Mouse (Mus musculus): Measurements from ENCODE around the gene Kctd21. TPM values are rescaled to one million over a fixed set of nuclear protein-coding genes. Genes with fewer than 3 reads are reported as not detected.
A peak's percentile ranks its signal among the peaks of the same experiment; 100 is the strongest.

Kctd21 gene
- total RNA-seq (2012; rRNA removed) (0.23 and 0.36 TPM in 2 replicates), polyA plus RNA-seq (2012; ENCODE audit: insufficient read depth in 1 of 2, insufficient read length in 2 of 2, low read depth in 1 of 2, low replicate concordance in 2 of 2, missing spikeins in 1 of 2) (1 to 10 TPM in 1 of 2 experiments, not detected in 1; 1.2 TPM)

DNA sequence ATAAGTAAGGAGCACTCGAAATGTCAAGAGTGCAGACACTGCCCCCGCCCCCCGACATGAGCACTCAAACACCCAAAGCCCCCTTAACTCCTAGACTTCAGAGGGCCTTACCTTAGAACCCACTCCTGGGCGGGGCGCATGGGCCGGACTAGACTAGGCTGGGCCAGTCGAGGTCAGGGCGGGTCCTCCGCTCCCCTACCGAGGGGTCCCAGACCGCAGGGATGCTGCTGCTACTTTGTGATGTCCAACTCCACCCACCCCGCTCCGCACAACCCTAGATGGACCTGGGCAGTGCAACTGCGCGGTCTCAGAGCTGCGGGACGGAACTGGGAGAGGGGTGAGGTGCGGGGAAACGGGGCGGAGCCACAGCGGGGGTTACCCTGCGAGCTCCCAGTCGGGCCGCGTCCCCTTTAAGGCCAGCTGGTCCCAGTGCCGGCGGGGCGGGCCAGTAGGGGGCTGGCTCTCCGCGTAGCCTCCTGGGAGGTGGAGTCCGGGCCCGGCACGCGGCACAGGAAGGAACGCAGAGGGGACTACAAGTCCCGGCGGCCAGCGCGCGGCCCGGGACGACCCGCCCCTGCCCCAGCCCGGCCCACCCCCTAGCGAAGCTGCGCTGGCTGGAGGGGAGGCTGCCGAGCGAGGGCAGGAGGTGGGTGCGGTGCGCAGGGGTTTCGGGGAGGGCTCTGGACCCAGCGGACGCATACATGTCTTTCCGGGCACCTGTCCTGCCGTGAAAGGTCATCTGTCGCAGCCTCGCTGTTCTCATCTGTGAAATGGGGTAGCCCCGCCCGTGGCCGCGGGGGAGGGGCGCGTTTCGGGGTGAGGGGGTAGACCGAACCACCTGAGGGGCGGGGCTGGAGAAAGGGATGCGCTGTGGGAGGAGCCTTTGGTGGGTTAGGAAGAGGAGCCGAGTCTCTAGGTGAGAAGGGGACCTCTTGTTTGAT lies at the start of gene Kctd21, which contains the start of gene Usp35:
Gene Kctd21, plus strand, starts transcription at position 602 of the 941 bp plus-strand sequence.
Gene Usp35, minus strand, starts transcription at position 295 of the 941 bp plus-strand sequence.
- peak within 1 kb of the TSS; percentile 64 for H3K9ac ChIP-seq (ENCODE audit: control insufficient read depth, low read depth, low read length, poor library complexity, severe bottlenecking)
- H3K27ac ChIP-seq (ENCODE audit: control insufficient read depth, low read depth, low read length), result no peak within 1 kb of the TSS
- H3K4me1 ChIP-seq (ENCODE audit: control insufficient read depth in 1 of 2, insufficient read depth in 2 of 2, low read length in 2 of 2), result peaks cover 6 to 23% of the 10 kb centered on the region in 2 experiments
- no peaks in the 10 kb centered on the region for H3K27me3 ChIP-seq (ENCODE audit: control insufficient read depth in 1 of 2, insufficient read depth in 2 of 2, low read length in 2 of 2)
- DNase-seq (ENCODE audit: low read depth, low spot score), result peak; percentile 97
- peaks cover 0 to 13% of the 10 kb centered on the region in 2 experiments; a peak in 2 of 4 replicates for H3K36me3 ChIP-seq (ENCODE audit: control insufficient read depth in 1 of 2, insufficient read depth in 2 of 2, low read length in 2 of 2)
- H3K79me2 ChIP-seq (ENCODE audit: control insufficient read depth, insufficient read depth, low read length, poor library complexity), result no peaks in the 10 kb centered on the region
- peak within 1 kb of the TSS; percentile 91 to 96 for H3K4me3 ChIP-seq (ENCODE audit: control insufficient read depth in 1 of 2, insufficient read depth in 1 of 2, low read depth in 2 of 2, low read length in 2 of 2)
- TF ChIP-seq USF1 (IDR thresholded peaks at IDR 0.05; ENCODE audit: low read depth, low read length) (0 out of 2 replicates have a peak, but pooled peaks have one; percentile 24), MEF2A (IDR thresholded peaks at IDR 0.05; ENCODE audit: extremely low read depth, insufficient replicate concordance, low read depth, low read length, poor library complexity, severe bottlenecking) (no peak), MAZ (IDR thresholded peaks at IDR 0.05; ENCODE audit: low read depth, low read length) (peak; percentile 77; the same call in 1 of the 2 replicates), MAX (IDR thresholded peaks at IDR 0.05; ENCODE audit: low read length) (peak; percentile 45; the same call in 1 of the 2 replicates), RCOR1 (IDR thresholded peaks at IDR 0.05; ENCODE audit: low read depth, low read length) (no peak), CTCF (IDR thresholded peaks at IDR 0.05 in 2 of 3, conservative IDR thresholded peaks at IDR 0.05 in 1 of 3; ENCODE audit: control insufficient read depth in 1 of 3, insufficient read depth in 1 of 3, low read depth in 2 of 3, low read length in 3 of 3, poor library complexity in 1 of 3, severe bottlenecking in 1 of 3) (no peak), UBTF (IDR thresholded peaks at IDR 0.05; ENCODE audit: borderline replicate concordance, insufficient read depth, low read depth, low read length) (no peak), TAL1 (IDR thresholded peaks at IDR 0.05; ENCODE audit: low read length) (no peak), SIN3A (IDR thresholded peaks at IDR 0.05; ENCODE audit: low read length) (peak; percentile 97), NELFE (IDR thresholded peaks at IDR 0.05; ENCODE audit: low read depth, low read length) (peak; percentile 2; the same call in 1 of the 2 replicates), ZNF384 (IDR thresholded peaks at IDR 0.05; ENCODE audit: low read depth, low read length) (no peak), POLR2A (IDR thresholded peaks at IDR 0.05; ENCODE audit: control insufficient read depth in 1 of 2, insufficient read depth in 1 of 2, low read depth in 1 of 2, low read length in 2 of 2, poor library complexity in 1 of 2) (0 out of 4 replicates have a peak, but pooled peaks of 1 of the 2 experiments have one; percentile 32), ELF1 (IDR thresholded peaks at IDR 0.05; ENCODE audit: low read depth, low read length) (peak; percentile 71; the same call in 1 of the 2 replicates), HCFC1 (IDR thresholded peaks at IDR 0.05; ENCODE audit: low read depth, low read length) (peak; percentile 95), GABPA (IDR thresholded peaks at IDR 0.05; ENCODE audit: low read depth, low read length) (no peak), MAFK (IDR thresholded peaks at IDR 0.05; ENCODE audit: borderline replicate concordance, low read depth, low read length) (no peak), NRF1 (IDR thresholded peaks at IDR 0.05; ENCODE audit: insufficient read depth, low read depth, low read length, poor library complexity, severe bottlenecking) (0 out of 2 replicates have a peak, but pooled peaks have one; percentile 20), TCF12 (IDR thresholded peaks at IDR 0.05; ENCODE audit: low read depth, low read length) (peak; percentile 1; the same call in 1 of the 2 replicates), KAT2A (conservative IDR thresholded peaks at IDR 0.05; ENCODE audit: low read depth, low read length) (peak; percentile 75; the same call in 1 of the 2 replicates), RAD21 (IDR thresholded peaks at IDR 0.05; ENCODE audit: low read depth, low read length) (no peak), CHD2 (IDR thresholded peaks at IDR 0.05; ENCODE audit: low read length) (no peak)
- no peaks in the 10 kb centered on the region for H3K9me3 ChIP-seq (replicated peaks; ENCODE audit: insufficient read depth, low read length)
